In genomic region chr3:109051056-109051945, GRCm38 (mm10) we compare ENCODE assay signal across 10 mouse cellular contexts. TPM values are rescaled to one million over a fixed set of nuclear protein-coding genes. Genes with fewer than 3 reads are reported as not detected.
DNase-seq lines count a peak whose midpoint lies in the region; ATAC-seq and TF ChIP-seq lines count a peak whose summit lies in the region.
"Had no signal": no experiment of that assay in that cellular context is flagged by ENCODE, and none has a peak within 500 bp of the region (broad histone marks: within the 10 kb centered on the region; RNA-seq: fewer than 3 reads in every experiment).

No protein-coding gene starts in this region.

- peaks cover 26% of the 10 kb centered on the region for H3K4me1 ChIP-seq in bone marrow macrophage, adult 2 months (ENCODE audit: control insufficient read depth, insufficient read depth, low read length)
- no peaks in the 10 kb centered on the region for H3K4me1 ChIP-seq in forebrain, embryonic 12.5 days

- no peak for TF ChIP-seq POLR2A in bone marrow macrophage, adult 2 months (IDR thresholded peaks at IDR 0.05; ENCODE audit: borderline replicate concordance, low read depth, low read length)

- intact Hi-C loops in left cerebral cortex, postnatal 4 days (cut with DNase I) = no loop called here

- no peak overlapping the region for H3K4me2 ChIP-seq in forebrain, embryonic 12.5 days

- TF ChIP-seq CTCF in bone marrow macrophage, adult 2 months (IDR thresholded peaks at IDR 0.05; ENCODE audit: low read depth, low read length) = no peak

- no peak overlapping the region for H3K9ac ChIP-seq in forebrain, embryonic 12.5 days

- H3K27ac ChIP-seq in bone marrow macrophage, adult 2 months (ENCODE audit: insufficient read depth, low read depth, low read length) = peak overlapping the region; percentile 65
- no peak overlapping the region for H3K27ac ChIP-seq in forebrain, embryonic 12.5 days
- H3K27ac ChIP-seq: hindbrain, embryonic 10.5 days had no signal

- H3K9me3 ChIP-seq in forebrain, embryonic 12.5 days = no peaks in the 10 kb centered on the region
- H3K9me3 ChIP-seq: G1E; hindbrain, embryonic 10.5 days had no signal

- peak; percentile 28 for DNase-seq in kidney, postnatal 10 days
- DNase-seq in kidney, adult 11 months = no peak
- peak; percentile 36 for DNase-seq in heart, postnatal 4 days
- DNase-seq in right cerebral cortex, adult 2 months (ENCODE audit: low spot score in 2 of 2) = no peak
- DNase-seq in left cerebral cortex, postnatal 4 days = no peak

- no peaks in the 10 kb centered on the region for H3K27me3 ChIP-seq in forebrain, embryonic 12.5 days

- peak; percentile 75 for ATAC-seq in megakaryocyte progenitor cell, adult 5-6 weeks (replicated peaks; ENCODE audit: poor library complexity)
- no peak for ATAC-seq in forebrain, embryonic 12.5 days (ENCODE audit: low FRiP score)

- no peaks in the 10 kb centered on the region for H3K36me3 ChIP-seq in forebrain, embryonic 12.5 days (replicated peaks)
- H3K36me3 ChIP-seq: G1E; hindbrain, embryonic 10.5 days had no signal

- no peak overlapping the region for H3K4me3 ChIP-seq in bone marrow macrophage, adult 2 months (ENCODE audit: insufficient read depth, low read length)
- H3K4me3 ChIP-seq in forebrain, embryonic 12.5 days (replicated peaks) = no peak overlapping the region
- H3K4me3 ChIP-seq: hindbrain, embryonic 10.5 days had no signal

- 79% methylated on average over 11 of the region's 11 CpGs for WGBS in forebrain, embryonic 12.5 days

RNA-seq across cellular contexts. Expression of gene Fam102b, which starts 23.9 kb away (rescaled TPM):
- polyA plus RNA-seq in bone marrow macrophage, adult 2 months (2012; ENCODE audit: insufficient read depth, insufficient read length, missing spikeins) = 37.9 and 41.2 TPM in 2 replicates
- 10 to 100 TPM; 21.2 to 22.9 TPM for total RNA-seq in heart, postnatal 4 days (2021)
- total RNA-seq in megakaryocyte progenitor cell, adult 5-6 weeks (2015) = 26.6 and 27.6 TPM in 2 replicates
- 31.1 and 34.7 TPM in 2 replicates for total RNA-seq in megakaryocyte progenitor cell, adult 5-6 weeks (2017)
- total RNA-seq in left cerebral cortex, postnatal 4 days (2021) = 10 to 100 TPM; 83.0 to 84.2 TPM
- 5.5 and 8.9 TPM in 2 replicates for polyA plus RNA-seq in forebrain, embryonic 12.5 days (2016; fragmentation: Nextera tagmentation; extraction: Ambion mirVana)

RNA-seq across cellular contexts. Expression of gene Slc25a54, which starts 29.0 kb away (rescaled TPM):
- not detected in 2 replicates for polyA plus RNA-seq in bone marrow macrophage, adult 2 months (2012; ENCODE audit: insufficient read depth, insufficient read length, missing spikeins)
- total RNA-seq in heart, postnatal 4 days (2021) = not detected
- not detected in 2 replicates for total RNA-seq in megakaryocyte progenitor cell, adult 5-6 weeks (2015)
- not detected in 2 replicates for total RNA-seq in megakaryocyte progenitor cell, adult 5-6 weeks (2017)
- not detected for total RNA-seq in left cerebral cortex, postnatal 4 days (2021)
- 0.11 TPM in 1 of 2 replicates, not detected in the other for polyA plus RNA-seq in forebrain, embryonic 12.5 days (2016; fragmentation: Nextera tagmentation; extraction: Ambion mirVana)
- total RNA-seq: G1E had no signal
- polyA plus RNA-seq: G1E; hindbrain, embryonic 10.5 days had no signal

Comparison
In these comparisons a context has a peak if more than half of its experiments do, and no peak if none do; other contexts are left out.
1. DNase-seq: peak in kidney, postnatal 10 days (single experiment) and heart, postnatal 4 days (single experiment); none in kidney, adult 11 months (single experiment), right cerebral cortex, adult 2 months (0 of 2) and left cerebral cortex, postnatal 4 days (single experiment).